In genomic region chr19:3436840-3437239, GRCm38 (mm10) we compare ENCODE assay signal across 9 mouse cellular contexts. TPM values are rescaled to one million over a fixed set of nuclear protein-coding genes. Genes with fewer than 3 reads are reported as not detected.
DNase-seq lines count a peak whose midpoint lies in the region; ATAC-seq and TF ChIP-seq lines count a peak whose summit lies in the region.
"Had no signal": no experiment of that assay in that cellular context is flagged by ENCODE, and none has a peak within 500 bp of the region (broad histone marks: within the 10 kb centered on the region; RNA-seq: fewer than 3 reads in every experiment).

No protein-coding gene starts in this region.

- WGBS in forebrain, embryonic 16.5 days: 56% methylated on average over 9 of the region's 9 CpGs

- H3K4me1 ChIP-seq in forebrain, embryonic 16.5 days (replicated peaks; ENCODE audit: control insufficient read depth, insufficient read depth, low read length): peaks cover 7% of the 10 kb centered on the region

- no peak overlapping the region for H3K27ac ChIP-seq in layer of hippocampus, adult 2 months
- no peak overlapping the region for H3K27ac ChIP-seq in forebrain, embryonic 16.5 days (ENCODE audit: low read length)

- H3K4me2 ChIP-seq in forebrain, embryonic 16.5 days (ENCODE audit: low read length): no peak overlapping the region

- no peaks in the 10 kb centered on the region for H3K36me3 ChIP-seq in forebrain, embryonic 16.5 days (ENCODE audit: control insufficient read depth, insufficient read depth)

- H3K4me3 ChIP-seq in layer of hippocampus, adult 2 months: no peak overlapping the region
- H3K4me3 ChIP-seq in forebrain, embryonic 16.5 days (replicated peaks; ENCODE audit: low read length): no peak overlapping the region

- H3K9me3 ChIP-seq in forebrain, embryonic 16.5 days (ENCODE audit: control insufficient read depth, low read length): no peaks in the 10 kb centered on the region

- no peak for ATAC-seq in CD4-positive, CD25-positive, alpha-beta regulatory T cell, adult 4 months
- ATAC-seq in erythroblast, adult 5-6 weeks (replicated peaks; ENCODE audit: low FRiP score, poor library complexity, severe bottlenecking): peak; percentile 67
- ATAC-seq in megakaryocyte progenitor cell, adult 5-6 weeks (replicated peaks; ENCODE audit: poor library complexity): peak; percentile 83
- no peak for ATAC-seq in forebrain, embryonic 16.5 days

- no peaks in the 10 kb centered on the region for H3K27me3 ChIP-seq in forebrain, embryonic 16.5 days (replicated peaks; ENCODE audit: control insufficient read depth, insufficient read depth, low read length)

- DNase-seq in CD4-positive, CD25-positive, alpha-beta regulatory T cell, adult 2 months (ENCODE audit: low read depth, low spot score): peak; percentile 59
- DNase-seq in layer of hippocampus, adult 2 months (ENCODE audit: low spot score in 2 of 2): no peak
- no peak for DNase-seq in layer of hippocampus, adult 18-20 months (ENCODE audit: low spot score in 2 of 2)
- no peak for DNase-seq in layer of hippocampus, adult 9-10 months (ENCODE audit: low spot score)

- H3K9ac ChIP-seq in forebrain, embryonic 16.5 days (replicated peaks; ENCODE audit: low read depth, low read length): no peak overlapping the region

- peak; percentile 70 for TF ChIP-seq CTCF in layer of hippocampus, adult 2 months (conservative IDR thresholded peaks at IDR 0.05)

RNA-seq across cellular contexts. Expression of gene Gal, which starts 22.5 kb away (rescaled TPM):
- polyA plus RNA-seq in CD4-positive, CD25-positive, alpha-beta regulatory T cell, adult 4 months (2017; shearing (Covaris generic)): 1 to 10 TPM in 1 of 2 experiments, not detected in 1; 9.1 TPM
- under 1 TPM in 1 of 2 experiments, not detected in 1; 0.79 TPM for total RNA-seq in layer of hippocampus, adult 2 months (2021)
- total RNA-seq in layer of hippocampus, adult 18-20 months (2021): 1 to 10 TPM in 1 of 2 experiments, under 1 TPM in 1; 0.69 to 1.2 TPM
- total RNA-seq in erythroblast, adult 5-6 weeks (2015; ENCODE audit: low replicate concordance): not detected in 2 replicates
- not detected in 2 replicates for total RNA-seq in erythroblast, adult 5-6 weeks (2017; ENCODE audit: low replicate concordance)
- 0.22 TPM in 1 of 2 replicates, not detected in the other for total RNA-seq in megakaryocyte progenitor cell, adult 5-6 weeks (2015)
- total RNA-seq in megakaryocyte progenitor cell, adult 5-6 weeks (2017): not detected in 2 replicates
- polyA plus RNA-seq in forebrain, embryonic 16.5 days (2015; fragmentation: Nextera tagmentation; extraction: Ambion mirVana): 2.2 and 9.8 TPM in 2 replicates
- total RNA-seq: heart, postnatal 36 days had no signal

RNA-seq across cellular contexts. Expression of gene Tesmin, which starts 48.2 kb away (rescaled TPM):
- not detected for polyA plus RNA-seq in CD4-positive, CD25-positive, alpha-beta regulatory T cell, adult 4 months (2017; shearing (Covaris generic))
- under 1 TPM; 0.20 to 0.33 TPM for total RNA-seq in layer of hippocampus, adult 2 months (2021)
- total RNA-seq in layer of hippocampus, adult 18-20 months (2021): under 1 TPM; 0.12 to 0.48 TPM
- 0.63 TPM in 1 of 2 replicates, not detected in the other for total RNA-seq in erythroblast, adult 5-6 weeks (2015; ENCODE audit: low replicate concordance)
- not detected in 2 replicates for total RNA-seq in erythroblast, adult 5-6 weeks (2017; ENCODE audit: low replicate concordance)
- total RNA-seq in megakaryocyte progenitor cell, adult 5-6 weeks (2015): 1.5 and 1.7 TPM in 2 replicates
- 0.10 and 1.1 TPM in 2 replicates for total RNA-seq in megakaryocyte progenitor cell, adult 5-6 weeks (2017)
- 0.24 and 0.32 TPM in 2 replicates for polyA plus RNA-seq in forebrain, embryonic 16.5 days (2015; fragmentation: Nextera tagmentation; extraction: Ambion mirVana)

Comparison
In these comparisons a context has a peak if more than half of its experiments do, and no peak if none do; other contexts are left out.
1. ATAC-seq: peak in erythroblast, adult 5-6 weeks (single experiment) and megakaryocyte progenitor cell, adult 5-6 weeks (single experiment); none in CD4-positive, CD25-positive, alpha-beta regulatory T cell, adult 4 months (single experiment) and forebrain, embryonic 16.5 days (single experiment).